Mouse (Mus musculus) myocyte (in vitro differentiated cells): Measurements from ENCODE around the gene Alk. TPM values are rescaled to one million over a fixed set of nuclear protein-coding genes. Genes with fewer than 3 reads are reported as not detected.

Experiments
- H3K27me3 ChIP-seq: one replicate; pipeline ENCODE4 v1.6.1; 2011; ENCODE audit not compliant: control insufficient read depth, insufficient read depth, insufficient read length
- H3K36me3 ChIP-seq: one replicate; pipeline ENCODE4 v1.6.1; 2011; ENCODE audit not compliant: control insufficient read depth, insufficient read depth
- H3K4me2 ChIP-seq: one replicate; pipeline ENCODE4 v1.6.1; 2011; ENCODE audit warnings: low read depth, control low read depth
- H3K4me3 ChIP-seq: one replicate; pipeline ENCODE4 v1.5.1; 2011; ENCODE audit warnings: mild to moderate bottlenecking, control low read depth, moderate library complexity
- H3K79me2 ChIP-seq: one replicate; pipeline ENCODE4 v1.6.1; 2011; ENCODE audit not compliant: control insufficient read depth, insufficient read depth
- H3ac ChIP-seq: one replicate; pipeline ENCODE4 v1.6.1; 2011; ENCODE audit not compliant: control insufficient read depth, insufficient read length
- E2F4 ChIP-seq: IDR thresholded peaks from one replicate; pipeline ENCODE4 v1.6.1; 2011; ENCODE audit warnings: mild to moderate bottlenecking, control low read depth, moderate library complexity; ENCODE audit not compliant: insufficient read depth
- MAX ChIP-seq: IDR thresholded peaks from one replicate; pipeline ENCODE4 v1.6.1; 2011; ENCODE audit warnings: low read depth, mild to moderate bottlenecking, control low read depth
- POLR2AphosphoS2 ChIP-seq: IDR thresholded peaks from one replicate; pipeline ENCODE4 v1.6.1; 2011; ENCODE audit warnings: low read depth, control low read depth; ENCODE audit not compliant: insufficient read length
- REST ChIP-seq: IDR thresholded peaks from one replicate; pipeline ENCODE4 v1.6.1; 2011; ENCODE audit warnings: mild to moderate bottlenecking, control low read depth, moderate library complexity; ENCODE audit not compliant: insufficient read depth, insufficient read length
- SRF ChIP-seq: IDR thresholded peaks from one replicate; pipeline ENCODE4 v1.6.1; 2011; ENCODE audit warnings: low read depth; ENCODE audit not compliant: control insufficient read depth, insufficient read length
- TCF12 ChIP-seq: IDR thresholded peaks from one replicate; pipeline ENCODE4 v1.6.1; 2011; ENCODE audit warnings: mild to moderate bottlenecking, control low read depth; ENCODE audit not compliant: poor library complexity, insufficient read depth, severe bottlenecking
- TCF3 ChIP-seq: IDR thresholded peaks from one replicate; pipeline ENCODE4 v1.6.1; 2011; ENCODE audit warnings: low read depth, control low read depth; ENCODE audit not compliant: insufficient read length
- polyA plus RNA-seq: library from polyadenylated mRNA; unstranded; fragments of >200 nt; fragmentation: generic; extraction: Trizol; gene quantifications from one replicate; pipeline ENCODE4 v1.2.1, GENCODE M21; 2012; ENCODE audit warnings: missing spikeins

The Alk gene
- polyA plus RNA-seq, 1 experiment, result not detected

- TF ChIP-seq MAX (no peak), POLR2AphosphoS2 (no peak), E2F4 (no peak), SRF (no peak), TCF12 (no peak), REST (no peak), TCF3 (no peak)
- no peaks in the 10 kb centered on the region for H3K36me3 ChIP-seq
- no peak overlapping the region for H3K4me3 ChIP-seq
Measured at GRCm38 (mm10) chr17:71823622-71824306, 780.7 kb downstream of the Alk start.

More at GRCm38 (mm10) chr17:71823622-71824306, 780.7 kb downstream of the Alk start:
- H3K79me2 ChIP-seq, result no peaks in the 10 kb centered on the region
- H3K4me2 ChIP-seq, result no peak overlapping the region
- H3K27me3 ChIP-seq, result no peaks in the 10 kb centered on the region
- no peak overlapping the region for H3ac ChIP-seq

Other genes with a start within 250 kb of the Alk start
- 23.9 TPM for gene Ypel5, start 231.8 kb upstream of the Alk start, polyA plus RNA-seq